Mouse (Mus musculus): ENCODE results near the gene Aasdhppt. TPM values are rescaled to one million over a fixed set of nuclear protein-coding genes. Genes with fewer than 3 reads are reported as not detected.

The Aasdhppt gene
- total RNA-seq (2015; ENCODE audit: low replicate concordance) (24.9 and 28.5 TPM in 2 replicates), total RNA-seq (2017; ENCODE audit: low replicate concordance) (4.2 and 5.8 TPM in 2 replicates)

DNA sequence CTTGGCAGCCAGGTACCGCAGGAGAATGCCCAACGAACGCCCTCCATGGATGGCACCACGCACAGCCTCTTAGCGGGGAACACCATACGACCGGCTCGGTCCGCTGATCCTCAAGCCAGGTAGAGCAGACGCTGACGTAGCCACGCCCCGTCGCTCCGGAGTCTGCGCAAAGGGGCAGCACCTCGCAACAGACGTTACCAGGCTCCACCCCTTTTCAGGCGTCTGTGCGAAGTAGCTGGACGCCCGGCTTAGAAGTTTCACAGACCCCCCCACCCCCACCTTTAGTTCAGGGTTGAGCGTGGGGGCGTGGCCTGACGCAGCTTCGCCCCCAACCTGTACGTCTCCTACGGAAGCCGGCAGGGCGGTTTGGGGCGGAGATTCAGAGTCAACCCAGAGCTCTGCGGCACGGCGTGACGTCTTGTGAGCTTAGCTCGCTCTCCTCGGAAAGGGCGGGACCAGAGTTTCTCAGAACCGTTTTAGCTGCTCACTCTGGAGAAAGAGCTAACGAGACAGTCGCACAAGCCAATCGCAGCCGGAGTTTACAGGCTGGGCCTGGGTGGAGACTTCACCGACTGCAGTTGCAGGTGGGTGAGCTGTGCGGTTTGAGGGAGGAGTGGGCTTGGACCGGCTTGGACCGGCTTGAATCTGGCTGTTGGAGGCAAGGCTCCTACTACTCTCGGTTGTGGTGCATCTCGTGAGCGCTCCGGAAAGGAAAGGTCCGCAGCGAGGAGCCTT lies at the start of gene Aasdhppt, which contains the start of gene Kbtbd3:
Gene Aasdhppt (minus strand): TSS at position 121 of the 735 bp plus-strand sequence.
Gene Kbtbd3 (plus strand): TSS at position 483 of the 735 bp plus-strand sequence.
- ATAC-seq (replicated peaks; ENCODE audit: low FRiP score, poor library complexity, severe bottlenecking), result peak; percentile 91

GRCm38 (mm10) chr9:4353163-4353562 lies 43.9 kb upstream of the Aasdhppt start:
- no peak for ATAC-seq (replicated peaks; ENCODE audit: low FRiP score, poor library complexity, severe bottlenecking)

DNA sequence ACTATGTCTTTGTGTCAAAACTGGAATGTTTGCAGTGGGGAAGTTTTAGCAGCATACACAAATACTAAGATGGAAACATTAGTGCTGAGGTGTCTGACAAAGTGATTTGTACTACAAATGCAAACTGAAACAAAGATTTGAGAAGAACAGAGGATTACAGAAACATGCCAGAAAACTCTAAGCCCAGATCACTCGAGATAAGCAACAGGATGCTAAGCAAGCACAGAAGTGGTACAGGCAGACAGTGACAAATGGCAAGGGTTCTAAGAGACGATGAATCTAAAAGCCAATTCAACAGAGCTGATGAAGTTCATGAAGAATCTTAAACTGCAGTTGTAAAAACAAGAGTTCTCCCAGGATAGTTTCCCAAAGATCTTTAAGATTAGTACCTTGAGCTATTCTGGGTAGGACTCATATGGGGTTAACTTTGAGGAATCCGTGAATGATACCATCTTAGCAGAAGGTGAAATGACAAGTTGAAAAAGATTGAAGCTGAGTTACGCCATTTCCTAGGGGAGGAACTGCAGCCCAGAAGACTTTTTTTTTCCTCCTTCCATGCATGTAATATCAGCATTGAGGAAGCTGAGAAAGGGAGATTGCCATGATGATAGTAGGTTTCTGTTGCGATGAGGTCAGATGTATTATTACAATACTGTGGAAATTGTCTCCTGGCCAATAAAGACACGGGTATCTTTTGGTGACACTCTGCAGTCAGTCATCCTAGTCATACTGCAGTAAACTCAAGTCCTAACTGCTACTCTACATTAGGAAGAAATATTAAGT lies 9.9 kb upstream of the Aasdhppt start:
- no peak for ATAC-seq (replicated peaks; ENCODE audit: low FRiP score, poor library complexity, severe bottlenecking)

- no peak for ATAC-seq (replicated peaks; ENCODE audit: low FRiP score, poor library complexity, severe bottlenecking)
These were observed 6.5 kb upstream of the Aasdhppt start for GRCm38 (mm10) chr9:4315746-4316145.

DNA sequence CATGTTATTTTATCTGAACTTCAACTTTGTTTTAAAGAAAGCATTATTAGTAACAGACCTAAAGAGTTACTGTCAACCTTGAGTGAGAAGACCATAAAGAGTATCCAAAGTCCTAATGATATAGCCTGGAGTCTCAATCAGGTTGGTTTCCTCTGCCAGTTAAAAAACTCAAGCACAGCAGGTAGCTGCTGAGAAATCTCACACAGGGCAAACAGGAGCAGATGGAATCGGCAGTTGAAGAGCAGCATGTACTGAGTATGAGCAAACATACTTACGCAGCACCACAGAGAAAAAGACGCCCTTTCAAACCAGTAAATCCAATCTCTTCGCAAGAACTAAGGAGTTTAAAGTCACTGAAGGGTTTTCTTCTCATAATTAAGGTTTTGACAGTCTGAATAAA lies 4.7 kb upstream of the Aasdhppt start:
- ATAC-seq (replicated peaks; ENCODE audit: low FRiP score, poor library complexity, severe bottlenecking), result no peak

DNA sequence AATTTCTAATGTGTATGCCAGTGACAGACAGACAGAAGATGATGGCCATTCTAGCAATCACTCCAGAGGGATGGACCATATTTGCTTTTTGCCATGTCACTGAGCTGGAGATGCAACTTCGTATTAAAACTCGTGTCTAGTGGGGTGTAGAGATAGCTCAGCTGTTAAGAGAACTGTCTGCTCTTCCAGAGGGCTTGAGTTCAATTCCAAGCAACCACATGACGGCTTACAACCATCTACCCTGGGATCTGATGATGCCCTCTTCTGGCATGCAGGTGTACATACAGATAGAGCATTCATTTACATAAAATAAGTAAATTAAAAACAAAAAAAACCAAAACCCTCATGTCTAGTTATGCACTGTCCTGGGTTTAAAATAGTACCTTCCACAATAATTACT lies 1.9 kb upstream of the Aasdhppt start:
- ATAC-seq (replicated peaks; ENCODE audit: low FRiP score, poor library complexity, severe bottlenecking), result no peak

DNA sequence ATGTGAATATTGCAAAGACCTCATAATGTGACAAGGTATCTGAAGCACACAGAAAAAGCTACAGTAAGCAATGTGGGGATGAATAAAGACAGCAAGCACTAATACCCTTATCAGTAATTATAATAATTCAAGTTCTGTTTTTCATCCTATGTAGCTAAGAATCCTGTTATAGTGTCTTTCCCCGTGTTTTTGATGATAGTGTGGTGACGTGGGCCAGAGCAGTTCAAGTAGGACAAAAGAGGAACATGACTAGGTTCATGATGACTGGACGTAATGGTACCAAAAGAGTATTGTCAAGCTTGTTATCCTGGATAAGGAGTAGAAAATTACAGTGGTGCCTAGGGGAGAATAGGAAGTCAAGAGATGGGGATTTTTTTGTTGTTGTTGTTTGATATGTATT lies 1.4 kb upstream of the Aasdhppt start:
- no peak for ATAC-seq (replicated peaks; ENCODE audit: low FRiP score, poor library complexity, severe bottlenecking)

DNA sequence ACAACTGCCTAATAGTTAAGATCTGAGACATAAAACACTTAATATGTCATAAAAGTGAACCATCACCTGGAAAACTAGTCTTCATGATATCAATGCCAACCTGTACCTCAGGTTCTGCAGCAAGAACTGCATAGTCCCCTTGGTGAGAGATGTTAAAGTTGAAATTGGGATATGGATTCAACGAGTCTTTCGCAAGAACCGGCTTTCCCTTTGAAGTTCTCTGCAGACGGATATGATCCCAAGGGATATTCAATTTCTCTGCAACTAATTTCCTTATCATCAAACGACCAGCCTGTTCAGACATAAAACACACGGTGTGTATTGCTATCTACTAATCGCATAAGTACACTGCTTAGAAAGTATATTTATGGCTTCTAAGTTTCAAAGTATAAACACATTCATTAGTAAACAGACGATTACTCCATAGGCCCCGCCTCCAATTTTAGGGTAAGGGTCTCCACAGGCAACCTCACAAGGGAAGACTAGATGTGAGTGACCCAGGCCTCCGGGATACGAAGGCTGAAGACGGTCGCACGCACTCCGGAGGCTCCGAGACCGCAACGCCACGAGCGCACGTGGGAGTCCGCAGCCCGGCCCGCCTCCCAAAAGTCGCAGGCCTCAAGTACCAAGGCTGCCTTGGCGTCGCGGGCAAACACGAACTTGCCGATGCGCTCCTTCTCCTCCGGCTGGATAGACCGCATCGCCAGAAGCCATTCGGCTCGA lies 482 bp downstream of the Aasdhppt start:
- peak; percentile 68 for ATAC-seq (replicated peaks; ENCODE audit: low FRiP score, poor library complexity, severe bottlenecking)

GRCm38 (mm10) chr9:4304867-4305266 lies 4.4 kb downstream of the Aasdhppt start:
- no peak for ATAC-seq (replicated peaks; ENCODE audit: low FRiP score, poor library complexity, severe bottlenecking)

DNA sequence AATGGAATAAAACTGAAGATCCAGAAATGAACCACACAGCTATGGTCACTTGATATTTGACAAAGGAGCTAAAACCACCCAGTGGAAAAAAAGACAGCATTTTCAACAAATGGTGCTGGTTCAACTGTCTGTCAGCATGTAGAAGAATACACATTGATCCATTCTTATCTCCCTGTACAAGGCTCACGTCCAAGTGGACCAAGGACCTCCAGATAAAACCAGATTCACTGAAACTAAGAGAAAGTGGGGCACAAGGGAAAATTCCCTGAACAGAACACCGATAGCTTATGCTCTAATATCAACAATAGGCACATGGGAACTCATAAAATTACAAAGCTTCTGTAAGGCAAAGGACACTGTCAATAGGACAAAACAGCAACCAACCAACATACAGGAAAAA lies 8.8 kb downstream of the Aasdhppt start:
- no peak for ATAC-seq (replicated peaks; ENCODE audit: low FRiP score, poor library complexity, severe bottlenecking)

DNA sequence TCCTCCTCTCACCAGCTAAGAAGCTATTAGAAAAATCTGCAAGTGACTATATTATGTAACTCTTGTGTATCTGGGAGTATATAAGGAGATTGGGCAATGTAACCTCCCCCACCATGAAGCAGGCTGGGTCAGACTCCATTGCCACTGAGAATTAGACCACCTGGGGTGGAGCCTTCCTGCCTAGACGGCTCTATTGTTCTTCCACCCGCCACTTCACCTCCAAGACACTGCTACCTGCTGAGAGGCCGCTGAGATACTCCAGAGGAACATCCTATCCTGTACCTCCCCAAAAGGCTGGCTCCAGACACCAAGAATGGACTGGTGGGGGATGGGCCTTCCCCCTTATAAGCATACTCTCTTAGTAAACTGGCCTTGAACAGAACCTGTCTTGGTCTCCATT lies 25.4 kb downstream of the Aasdhppt start:
- no peak for ATAC-seq (replicated peaks; ENCODE audit: low FRiP score, poor library complexity, severe bottlenecking)

- no peak for ATAC-seq (replicated peaks; ENCODE audit: low FRiP score, poor library complexity, severe bottlenecking)
These were observed 42.4 kb downstream of the Aasdhppt start for GRCm38 (mm10) chr9:4266881-4267280.

GRCm38 (mm10) chr9:4260746-4261090 lies 48.6 kb downstream of the Aasdhppt start:
- no peak for ATAC-seq (replicated peaks; ENCODE audit: low FRiP score, poor library complexity, severe bottlenecking)

- no peak for ATAC-seq (replicated peaks; ENCODE audit: low FRiP score, poor library complexity, severe bottlenecking)
These were observed 49.2 kb downstream of the Aasdhppt start for GRCm38 (mm10) chr9:4259841-4260745.

GRCm38 (mm10) chr9:4259074-4259473 lies 50.2 kb downstream of the Aasdhppt start:
- ATAC-seq (replicated peaks; ENCODE audit: low FRiP score, poor library complexity, severe bottlenecking), result no peak

Other genes starting within 250 kb of the Aasdhppt start
- 0.36 and 2.5 TPM in 2 replicates for gene Kbtbd3, start 362 bp upstream of the Aasdhppt start, total RNA-seq (2015; ENCODE audit: low replicate concordance)
- 0.13 and 3.7 TPM in 2 replicates for gene Kbtbd3, start 362 bp upstream of the Aasdhppt start, total RNA-seq (2017; ENCODE audit: low replicate concordance)
- 5.0 and 9.0 TPM in 2 replicates for gene Msantd4, start 67.1 kb upstream of the Aasdhppt start, total RNA-seq (2015; ENCODE audit: low replicate concordance)
- gene Msantd4, start 67.1 kb upstream of the Aasdhppt start, total RNA-seq (2017; ENCODE audit: low replicate concordance), result 5.4 and 6.9 TPM in 2 replicates